Mouse (Mus musculus) heart, embryonic 16.5 days (tissue): ENCODE measurements around the gene Tmem205. TPM values are rescaled to one million over a fixed set of nuclear protein-coding genes. Genes with fewer than 3 reads are reported as not detected.

Experiments
- ATAC-seq: fragments of 200-750 bp; cut with Nextera tagmentation; replicated peaks from 2 replicates; pipeline ENCODE4 v1.8.0; 2017; ENCODE audit warnings: moderate number of reproducible peaks; ENCODE audit not compliant: insufficient read depth, low FRiP score; ENCODE audit errors: extremely low read depth
- H3K27ac ChIP-seq: fragments of 300-500 bp; sonication (generic); 2 replicates; pipeline ENCODE4 v1.5.1; 2014; ENCODE audit warnings: mild to moderate bottlenecking, low read length, control low read depth, moderate library complexity
- H3K27me3 ChIP-seq: fragments of 300-500 bp; sonication (generic); 2 replicates; pipeline ENCODE4 v1.6.1; 2014; ENCODE audit warnings: low read length, mixed read lengths; ENCODE audit not compliant: control insufficient read depth, insufficient read depth
- H3K36me3 ChIP-seq: fragments of 300-500 bp; sonication (generic); 2 replicates; pipeline ENCODE4 v1.6.1; 2014; ENCODE audit not compliant: control insufficient read depth, insufficient read depth
- H3K4me1 ChIP-seq: fragments of 300-500 bp; sonication (generic); 2 replicates; pipeline ENCODE4 v1.6.1; 2014; ENCODE audit warnings: low read length, mixed read lengths; ENCODE audit not compliant: control insufficient read depth, insufficient read depth
- H3K4me2 ChIP-seq: fragments of 300-500 bp; sonication (generic); 2 replicates; pipeline ENCODE4 v1.6.1; 2014; ENCODE audit warnings: low read depth, mild to moderate bottlenecking, control low read depth, low read length
- H3K4me3 ChIP-seq: fragments of 300-500 bp; sonication (generic); 2 replicates; pipeline ENCODE4 v1.5.1; 2014; ENCODE audit warnings: mild to moderate bottlenecking, control low read depth, low read length
- H3K9ac ChIP-seq: fragments of 300-500 bp; sonication (generic); 2 replicates; pipeline ENCODE4 v1.6.1; 2014; ENCODE audit warnings: low read length, control low read depth
- H3K9me3 ChIP-seq: fragments of 300-500 bp; sonication (generic); replicated peaks from 2 replicates; pipeline ENCODE4 v1.6.1; 2016; ENCODE audit warnings: low read length; ENCODE audit not compliant: control insufficient read depth
- WGBS: fragments of 180-500 bp; shearing (Covaris S2); extraction: QIAGEN DNeasy Blood & Tissue Kit; methylation state at CpG from one replicate; pipeline ENCODE4 v1.1.7; 2014; 5-methylcytosine and 5-hydroxymethylcytosine counted together
- polyA plus RNA-seq: library from polyadenylated mRNA; unstranded; fragments of >200 nt; fragmentation: Nextera tagmentation; extraction: Ambion mirVana; gene quantifications from 2 replicates; pipeline ENCODE4 v1.2.1, GENCODE M21; 2015

Gene Tmem205
- polyA plus RNA-seq, 1 experiment from 2014 or later, result 39.1 TPM

GRCm38 (mm10) chr9:21925506-21925905 is 1.9 kb downstream of the Tmem205 start:
- H3K4me1 ChIP-seq, result peaks cover 24% of the 10 kb centered on the region
- no peak overlapping the region for H3K4me2 ChIP-seq
- no peak overlapping the region for H3K9ac ChIP-seq
- no peak overlapping the region for H3K4me3 ChIP-seq
- no peaks in the 10 kb centered on the region for H3K36me3 ChIP-seq
- ATAC-seq, result no peak
- H3K9me3 ChIP-seq, result no peaks in the 10 kb centered on the region
- H3K27me3 ChIP-seq, result no peaks in the 10 kb centered on the region
- no peak overlapping the region for H3K27ac ChIP-seq
- 89% methylated on average over 1 of the region's 1 CpGs for WGBS

GRCm38 (mm10) chr9:21925034-21925433 is 2.3 kb downstream of the Tmem205 start:
- no peaks in the 10 kb centered on the region for H3K36me3 ChIP-seq
- H3K4me3 ChIP-seq, result no peak overlapping the region
- H3K27ac ChIP-seq, result no peak overlapping the region
- no peaks in the 10 kb centered on the region for H3K27me3 ChIP-seq
- no peak for ATAC-seq
- H3K4me2 ChIP-seq, result no peak overlapping the region
- no peak overlapping the region for H3K9ac ChIP-seq
- H3K4me1 ChIP-seq, result peaks cover 24% of the 10 kb centered on the region
- WGBS, result 91% methylated on average over 3 of the region's 3 CpGs
- H3K9me3 ChIP-seq, result no peaks in the 10 kb centered on the region

- Histone ChIP-seq H3K4me3 (no peak overlapping the region), H3K36me3 (no peaks in the 10 kb centered on the region), H3K27ac (peak overlapping the region; percentile 88), H3K9ac (no peak overlapping the region), H3K4me2 (no peak overlapping the region), H3K27me3 (no peaks in the 10 kb centered on the region), H3K9me3 (no peaks in the 10 kb centered on the region), H3K4me1 (peaks cover 24% of the 10 kb centered on the region)
- peak; percentile 87 for ATAC-seq
- WGBS, result 21% methylated on average over 6 of the region's 6 CpGs
Measured at GRCm38 (mm10) chr9:21924099-21924493, 3.3 kb downstream of the Tmem205 start.

DNA sequence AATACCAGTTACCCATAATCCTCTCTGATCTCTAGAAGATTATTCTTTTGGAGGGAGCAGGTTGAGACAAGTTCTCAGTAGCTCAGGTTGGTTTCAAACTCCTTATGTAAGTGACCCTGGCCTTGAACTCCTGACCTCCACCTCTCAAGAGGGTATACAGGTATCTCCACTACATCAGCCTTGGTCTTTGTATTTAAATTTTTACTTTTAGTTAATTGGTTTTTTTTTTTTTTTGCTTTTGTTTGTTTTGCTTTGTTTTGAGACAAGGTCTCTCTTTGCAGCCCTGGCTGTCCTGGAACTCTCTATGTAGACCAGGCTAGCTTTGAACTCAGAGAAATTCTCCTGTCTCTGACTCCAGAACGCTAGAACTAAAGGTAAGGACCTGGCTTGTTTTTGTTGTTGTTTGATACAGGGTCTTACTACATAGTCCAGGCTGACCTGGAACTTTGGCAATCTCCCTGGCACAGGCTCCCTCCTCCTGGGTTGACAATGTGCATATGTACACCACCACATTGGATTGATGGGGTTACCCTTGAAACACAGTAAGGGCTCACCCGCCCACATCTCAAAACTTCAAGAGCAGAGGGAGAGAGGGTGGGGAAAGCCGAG is 3.8 kb downstream of the Tmem205 start:
- H3K9me3 ChIP-seq, result no peaks in the 10 kb centered on the region

DNA sequence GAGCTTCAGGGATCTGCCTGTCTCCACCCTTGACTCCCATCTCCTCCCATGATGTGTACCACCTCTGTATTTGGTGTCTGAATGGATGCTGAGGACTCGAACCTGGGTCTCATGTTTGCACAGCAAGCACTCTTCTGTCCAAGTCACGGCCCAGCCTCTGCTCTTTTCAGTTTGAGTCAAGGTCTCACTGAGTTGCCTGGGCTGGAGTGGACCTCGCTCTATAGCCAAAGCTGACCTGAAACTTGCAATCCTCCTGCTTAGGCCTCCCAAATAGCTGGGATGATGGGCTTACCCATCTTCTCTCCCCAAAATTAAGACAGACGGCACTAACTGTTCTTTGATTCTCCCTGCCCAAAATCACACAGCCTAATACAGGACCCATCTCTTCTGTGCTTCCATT is 4.3 kb downstream of the Tmem205 start:
- Histone ChIP-seq H3K9ac (no peak overlapping the region), H3K4me2 (no peak overlapping the region), H3K4me1 (peaks cover 29% of the 10 kb centered on the region), H3K27me3 (no peaks in the 10 kb centered on the region), H3K36me3 (no peaks in the 10 kb centered on the region), H3K27ac (peak overlapping the region; percentile 88), H3K4me3 (no peak overlapping the region), H3K9me3 (no peaks in the 10 kb centered on the region)
- WGBS, result 87% methylated on average over 4 of the region's 4 CpGs
- ATAC-seq, result no peak

More for the DNA sequence above, 3.8 kb downstream of the Tmem205 start:
- Histone ChIP-seq H3K4me2 (no peak overlapping the region), H3K9ac (no peak overlapping the region), H3K36me3 (no peaks in the 10 kb centered on the region), H3K4me1 (peaks cover 25% of the 10 kb centered on the region), H3K27ac (peak overlapping the region; percentile 88), H3K27me3 (no peaks in the 10 kb centered on the region), H3K4me3 (no peak overlapping the region)
- ATAC-seq, result no peak
- 23% methylated on average over 3 of the region's 3 CpGs for WGBS

GRCm38 (mm10) chr9:21918692-21919384 is 8.5 kb downstream of the Tmem205 start:
- no peak for ATAC-seq
- H3K27ac ChIP-seq, result no peak overlapping the region
- H3K36me3 ChIP-seq, result no peaks in the 10 kb centered on the region
- peaks cover 14% of the 10 kb centered on the region for H3K4me1 ChIP-seq
- no peaks in the 10 kb centered on the region for H3K9me3 ChIP-seq
- peak overlapping the region; percentile 69 for H3K4me3 ChIP-seq
- 20% methylated on average over 5 of the region's 5 CpGs for WGBS
- H3K4me2 ChIP-seq, result peak overlapping the region; percentile 86
- no peaks in the 10 kb centered on the region for H3K27me3 ChIP-seq
- no peak overlapping the region for H3K9ac ChIP-seq

DNA sequence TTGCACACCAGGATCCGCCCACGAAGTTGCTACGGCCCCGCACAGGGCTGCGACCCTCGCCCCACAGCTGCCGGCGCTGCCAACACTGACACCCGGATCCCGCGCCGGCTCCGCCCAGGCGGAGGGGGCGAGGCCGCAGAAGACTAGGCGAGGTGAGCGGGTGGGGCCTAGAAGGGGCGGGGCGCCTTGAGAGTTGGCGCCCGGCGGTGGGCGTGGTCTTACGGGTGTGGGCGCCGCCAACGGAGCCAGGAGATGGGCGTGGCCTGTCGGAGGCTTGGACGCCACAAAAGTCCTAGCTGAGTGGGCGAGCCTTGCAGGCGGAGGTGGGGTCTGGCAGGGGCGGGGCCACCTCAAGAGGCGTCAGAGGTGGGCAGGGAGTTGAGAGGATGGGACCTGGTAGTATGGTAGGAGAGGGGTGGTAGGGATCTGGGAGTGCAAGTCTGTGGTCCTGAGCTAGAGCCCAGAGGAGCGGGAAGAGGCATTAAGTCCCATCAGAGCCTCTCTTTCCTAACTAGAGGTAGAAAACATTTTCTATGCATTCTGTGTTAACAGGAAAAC is 9.2 kb downstream of the Tmem205 start, which contains the start of gene Rab3d:
Gene Rab3d, minus strand, starts transcription at position 158 of the 558 bp plus-strand sequence.
- Histone ChIP-seq H3K4me3 (peak within 1 kb of the TSS; percentile 69), H3K27me3 (no peaks in the 10 kb centered on the region), H3K9ac (peak within 1 kb of the TSS; percentile 72), H3K4me1 (peaks cover 7% of the 10 kb centered on the region), H3K36me3 (no peaks in the 10 kb centered on the region), H3K4me2 (peak within 1 kb of the TSS; percentile 86), H3K27ac (peak within 1 kb of the TSS; percentile 17; the same call in 1 of the 2 replicates), H3K9me3 (no peaks in the 10 kb centered on the region)
- under 1% methylated on average over 36 of the region's 36 CpGs for WGBS
- peak; percentile 94 for ATAC-seq

GRCm38 (mm10) chr9:21917493-21918034 is 9.8 kb downstream of the Tmem205 start:
- H3K36me3 ChIP-seq, result no peaks in the 10 kb centered on the region
- peak overlapping the region; percentile 17; the same call in 1 of the 2 replicates for H3K27ac ChIP-seq
- H3K4me1 ChIP-seq, result peaks cover 5% of the 10 kb centered on the region; the same call in 1 of the 2 replicates
- H3K9ac ChIP-seq, result peak overlapping the region; percentile 72
- ATAC-seq, result peak; percentile 25
- peak overlapping the region; percentile 86 for H3K4me2 ChIP-seq
- H3K4me3 ChIP-seq, result peak overlapping the region; percentile 69
- H3K9me3 ChIP-seq, result no peaks in the 10 kb centered on the region
- WGBS, result 2% methylated on average over 33 of the region's 35 CpGs
- no peaks in the 10 kb centered on the region for H3K27me3 ChIP-seq
